14 mouse cellular contexts compared by ENCODE assay signal in genomic region chr1:84253838-84254237, GRCm38 (mm10).
A peak's percentile ranks its signal among the peaks of the same experiment; 100 is the strongest.
DNase-seq lines count a peak whose midpoint lies in the region; ATAC-seq and TF ChIP-seq lines count a peak whose summit lies in the region.
"Had no signal": no experiment of that assay in that cellular context is flagged by ENCODE, and none has a peak within 500 bp of the region (broad histone marks: within the 10 kb centered on the region; RNA-seq: fewer than 3 reads in every experiment).

No protein-coding gene starts in this region.

- ATAC-seq in hindbrain, embryonic 16.5 days = 0 out of 2 replicates have a peak, but pooled peaks have one; percentile 48
- no peak for ATAC-seq in hindbrain, embryonic 13.5 days (ENCODE audit: low FRiP score)
- ATAC-seq in midbrain, postnatal 0 days (ENCODE audit: low FRiP score) = no peak
- ATAC-seq in midbrain, embryonic 11.5 days (ENCODE audit: low FRiP score) = no peak

- no peak overlapping the region for H3K4me2 ChIP-seq in hindbrain, embryonic 16.5 days (ENCODE audit: low read length)
- no peak overlapping the region for H3K4me2 ChIP-seq in hindbrain, embryonic 13.5 days
- no peak overlapping the region for H3K4me2 ChIP-seq in midbrain, postnatal 0 days (ENCODE audit: low read depth, low read length, poor library complexity, severe bottlenecking)
- H3K4me2 ChIP-seq in midbrain, embryonic 11.5 days = no peak overlapping the region
- H3K4me2 ChIP-seq: limb, embryonic 13.5 days; neural tube, embryonic 12.5 days had no signal

- TF ChIP-seq CTCF in midbrain, postnatal 0 days (IDR thresholded peaks at IDR 0.05) = no peak

- no peaks in the 10 kb centered on the region; the same call in 1 of the 2 replicates for H3K4me1 ChIP-seq in hindbrain, embryonic 16.5 days (ENCODE audit: control insufficient read depth, insufficient read depth, low read depth, low read length)
- H3K4me1 ChIP-seq in hindbrain, embryonic 13.5 days (replicated peaks) = peaks cover 19% of the 10 kb centered on the region
- H3K4me1 ChIP-seq in midbrain, postnatal 0 days (ENCODE audit: insufficient read depth, low read length) = no peaks in the 10 kb centered on the region
- no peaks in the 10 kb centered on the region for H3K4me1 ChIP-seq in midbrain, embryonic 11.5 days (ENCODE audit: control insufficient read depth, insufficient read depth, low read length)
- H3K4me1 ChIP-seq: neural tube, embryonic 12.5 days had no signal

- no peak overlapping the region for H3K9ac ChIP-seq in hindbrain, embryonic 16.5 days (ENCODE audit: low read depth, low read length)
- H3K9ac ChIP-seq in hindbrain, embryonic 13.5 days = no peak overlapping the region
- H3K9ac ChIP-seq in midbrain, postnatal 0 days (replicated peaks; ENCODE audit: low read length, poor library complexity, severe bottlenecking) = no peak overlapping the region
- H3K9ac ChIP-seq in midbrain, embryonic 11.5 days (ENCODE audit: low read length) = no peak overlapping the region
- H3K9ac ChIP-seq: limb, embryonic 13.5 days; neural tube, embryonic 12.5 days had no signal

- no peaks in the 10 kb centered on the region for H3K9me3 ChIP-seq in hindbrain, embryonic 16.5 days (ENCODE audit: control insufficient read depth, low read length)
- H3K9me3 ChIP-seq in hindbrain, embryonic 13.5 days = no peaks in the 10 kb centered on the region
- no peaks in the 10 kb centered on the region for H3K9me3 ChIP-seq in midbrain, postnatal 0 days (ENCODE audit: low read length)
- no peaks in the 10 kb centered on the region for H3K9me3 ChIP-seq in midbrain, embryonic 11.5 days (ENCODE audit: control insufficient read depth, low read length)
- H3K9me3 ChIP-seq: limb, embryonic 13.5 days; neural tube, embryonic 12.5 days had no signal

- DNase-seq in midbrain, postnatal 0 days (ENCODE audit: low spot score) = peak; percentile 22
- DNase-seq in midbrain, embryonic 11.5 days (ENCODE audit: low spot score, missing footprints) = no peak
- peak; percentile 58 to 63 for DNase-seq in kidney, adult 8-10 months
- DNase-seq in ovary, postnatal 14 days (ENCODE audit: low spot score) = peak; percentile 34
- no peak for DNase-seq in right cerebral cortex, postnatal 4 days
- no peak for DNase-seq in testis, postnatal 10 days (ENCODE audit: low spot score)
- DNase-seq: heart, postnatal 10 days; midbrain, embryonic 14.5 days; right cerebral cortex, postnatal 14 days; thymus, postnatal 14 days had no signal

- no peaks in the 10 kb centered on the region for H3K36me3 ChIP-seq in hindbrain, embryonic 16.5 days (ENCODE audit: control insufficient read depth, insufficient read depth, low read length)
- no peaks in the 10 kb centered on the region; the same call in 1 of the 2 replicates for H3K36me3 ChIP-seq in hindbrain, embryonic 13.5 days
- H3K36me3 ChIP-seq in midbrain, postnatal 0 days (ENCODE audit: insufficient read depth, low read length) = no peaks in the 10 kb centered on the region
- no peaks in the 10 kb centered on the region for H3K36me3 ChIP-seq in midbrain, embryonic 11.5 days (ENCODE audit: control insufficient read depth, insufficient read depth, low read length)
- H3K36me3 ChIP-seq: limb, embryonic 13.5 days; neural tube, embryonic 12.5 days had no signal

- H3K27ac ChIP-seq in hindbrain, embryonic 16.5 days (ENCODE audit: low read depth, low read length) = no peak overlapping the region
- H3K27ac ChIP-seq in hindbrain, embryonic 13.5 days = no peak overlapping the region
- H3K27ac ChIP-seq in midbrain, postnatal 0 days (ENCODE audit: low read depth, low read length) = no peak overlapping the region
- H3K27ac ChIP-seq in midbrain, embryonic 11.5 days (ENCODE audit: low read depth, low read length) = no peak overlapping the region
- H3K27ac ChIP-seq: limb, embryonic 13.5 days; neural tube, embryonic 12.5 days had no signal

- no peaks in the 10 kb centered on the region for H3K27me3 ChIP-seq in hindbrain, embryonic 16.5 days (replicated peaks; ENCODE audit: control insufficient read depth, insufficient read depth, low read length)
- no peaks in the 10 kb centered on the region for H3K27me3 ChIP-seq in hindbrain, embryonic 13.5 days
- no peaks in the 10 kb centered on the region for H3K27me3 ChIP-seq in midbrain, postnatal 0 days (ENCODE audit: insufficient read depth, low read length)
- no peaks in the 10 kb centered on the region for H3K27me3 ChIP-seq in midbrain, embryonic 11.5 days (ENCODE audit: control insufficient read depth, insufficient read depth, low read length)
- H3K27me3 ChIP-seq: limb, embryonic 13.5 days; neural tube, embryonic 12.5 days had no signal

- WGBS in hindbrain, embryonic 16.5 days = 36% methylated on average over 3 of the region's 3 CpGs
- whole genome bisulfite sequencing in hindbrain, embryonic 13.5 days = 45% methylated on average over 3 of the region's 3 CpGs
- WGBS in midbrain, postnatal 0 days = 48% methylated on average over 3 of the region's 3 CpGs
- WGBS in midbrain, embryonic 11.5 days = 80% methylated on average over 3 of the region's 3 CpGs

- no peak overlapping the region for H3K4me3 ChIP-seq in hindbrain, embryonic 16.5 days (ENCODE audit: low read length)
- no peak overlapping the region for H3K4me3 ChIP-seq in hindbrain, embryonic 13.5 days
- no peak overlapping the region for H3K4me3 ChIP-seq in midbrain, postnatal 0 days (ENCODE audit: low read depth, low read length)
- H3K4me3 ChIP-seq in midbrain, embryonic 11.5 days (ENCODE audit: low read depth, low read length) = no peak overlapping the region
- H3K4me3 ChIP-seq: limb, embryonic 13.5 days; neural tube, embryonic 12.5 days had no signal

Comparison
In these comparisons a context has a peak if more than half of its experiments do, and no peak if none do; other contexts are left out.
1. DNase-seq: peak in midbrain, postnatal 0 days (single experiment), kidney, adult 8-10 months (2 of 2) and ovary, postnatal 14 days (single experiment); none in midbrain, embryonic 11.5 days (single experiment), right cerebral cortex, postnatal 4 days (single experiment) and testis, postnatal 10 days (single experiment).